Mouse (Mus musculus): ENCODE results near the gene Nxnl1.

The Nxnl1 gene

GRCm38 (mm10) chr8:71580201-71580600, 13.8 kb upstream of the Nxnl1 start:
- no peak for DNase-seq (ENCODE audit: low spot score)

- DNase-seq (ENCODE audit: low spot score): no peak
Observed at GRCm38 (mm10) chr8:71579476-71579875, 13.1 kb upstream of the Nxnl1 start.

GRCm38 (mm10) chr8:71579009-71579408, 12.6 kb upstream of the Nxnl1 start:
- DNase-seq (ENCODE audit: low spot score): no peak

GRCm38 (mm10) chr8:71577856-71578387, 11.5 kb upstream of the Nxnl1 start:
- no peak for DNase-seq (ENCODE audit: low spot score)

GRCm38 (mm10) chr8:71575020-71575419, 8.6 kb upstream of the Nxnl1 start:
- no peak for DNase-seq (ENCODE audit: low spot score)

GRCm38 (mm10) chr8:71574426-71574825, 8.0 kb upstream of the Nxnl1 start:
- no peak for DNase-seq (ENCODE audit: low spot score)

GRCm38 (mm10) chr8:71572847-71573633, 6.6 kb upstream of the Nxnl1 start:
- peak; percentile 94 for DNase-seq (ENCODE audit: low spot score)

GRCm38 (mm10) chr8:71572077-71572476, 5.7 kb upstream of the Nxnl1 start:
- DNase-seq (ENCODE audit: low spot score): no peak

- DNase-seq (ENCODE audit: low spot score): peak; percentile 98
Observed at GRCm38 (mm10) chr8:71570291-71570954, 4.0 kb upstream of the Nxnl1 start.

GRCm38 (mm10) chr8:71569366-71570290, 3.2 kb upstream of the Nxnl1 start:
- DNase-seq (ENCODE audit: low spot score): peak; percentile 93

GRCm38 (mm10) chr8:71568941-71569340, 2.5 kb upstream of the Nxnl1 start:
- no peak for DNase-seq (ENCODE audit: low spot score)

GRCm38 (mm10) chr8:71568387-71568937, 2.1 kb upstream of the Nxnl1 start, which contains the start of gene Slc27a1:
Gene Slc27a1, plus strand, starts transcription at chr8:71568882.
- DNase-seq (ENCODE audit: low spot score): peak; percentile 92

- no peak for DNase-seq (ENCODE audit: low spot score)
Observed at GRCm38 (mm10) chr8:71567587-71567986, 1.2 kb upstream of the Nxnl1 start.

- no peak for DNase-seq (ENCODE audit: low spot score)
Observed at GRCm38 (mm10) chr8:71563992-71564391, 2.4 kb downstream of the Nxnl1 start.

GRCm38 (mm10) chr8:71562751-71563150, 3.6 kb downstream of the Nxnl1 start:
- peak; percentile 95 for DNase-seq (ENCODE audit: low spot score)

- peak; percentile 79 for DNase-seq (ENCODE audit: low spot score)
Observed at GRCm38 (mm10) chr8:71561401-71561800, 5.0 kb downstream of the Nxnl1 start.

GRCm38 (mm10) chr8:71560765-71561164, 5.6 kb downstream of the Nxnl1 start:
- DNase-seq (ENCODE audit: low spot score): no peak

GRCm38 (mm10) chr8:71560071-71560470, 6.3 kb downstream of the Nxnl1 start:
- no peak for DNase-seq (ENCODE audit: low spot score)

- peak; percentile 89 for DNase-seq (ENCODE audit: low spot score)
Observed at GRCm38 (mm10) chr8:71558958-71559690, 7.3 kb downstream of the Nxnl1 start.

GRCm38 (mm10) chr8:71558071-71558957, 8.1 kb downstream of the Nxnl1 start, which contains the start of gene Tmem221:
Gene Tmem221, minus strand, starts transcription at chr8:71558871.
- no peak for DNase-seq (ENCODE audit: low spot score)
